Mouse (Mus musculus) heart, embryonic 10.5 days (tissue): ENCODE measurements around the gene Arhgap31. TPM values are rescaled to one million over a fixed set of nuclear protein-coding genes. Genes with fewer than 3 reads are reported as not detected.

ENCODE experiments used
- DNase-seq: peaks from one replicate; pipeline ENCODE4 v3.0.0-alpha.2; 2017; ENCODE audit warnings: low spot score
- H3K27ac ChIP-seq: fragments of 300-500 bp; sonication (generic); 2 replicates; pipeline ENCODE4 v1.5.1; 2016; ENCODE audit warnings: mild to moderate bottlenecking
- H3K27me3 ChIP-seq: fragments of 300-500 bp; sonication (generic); 2 replicates; pipeline ENCODE4 v1.6.1; 2016; ENCODE audit warnings: mild to moderate bottlenecking; ENCODE audit not compliant: poor library complexity, insufficient read depth, severe bottlenecking
- H3K36me3 ChIP-seq: fragments of 300-500 bp; sonication (generic); 2 replicates; pipeline ENCODE4 v1.6.1; 2016; ENCODE audit warnings: mild to moderate bottlenecking, moderate library complexity
- H3K4me1 ChIP-seq: fragments of 300-500 bp; sonication (generic); 2 replicates; pipeline ENCODE4 v1.6.1; 2016; ENCODE audit warnings: mild to moderate bottlenecking
- H3K4me3 ChIP-seq: fragments of 300-500 bp; sonication (generic); 2 replicates; pipeline ENCODE4 v1.5.1; 2016; ENCODE audit warnings: mild to moderate bottlenecking, moderate library complexity
- H3K9me3 ChIP-seq: fragments of 300-500 bp; sonication (generic); 2 replicates; pipeline ENCODE4 v1.6.1; 2016; ENCODE audit warnings: mild to moderate bottlenecking, moderate library complexity
- WGBS: fragments of 180-500 bp; shearing (Covaris S2); methylation state at CpG from one replicate; pipeline ENCODE4 v1.1.7; 2016; 5-methylcytosine and 5-hydroxymethylcytosine counted together
- polyA plus RNA-seq: library from polyadenylated mRNA; unstranded; fragments of >200 nt; fragmentation: Nextera tagmentation; extraction: Ambion mirVana; gene quantifications from 2 replicates; pipeline ENCODE4 v1.2.1, GENCODE M21; 2016

The Arhgap31 gene
- polyA plus RNA-seq, 1 experiment from 2014 or later: 27.7 TPM

- no peaks in the 10 kb centered on the region; the same call in 1 of the 2 replicates for H3K9me3 ChIP-seq
- DNase-seq: peak; percentile 59
- peaks cover 9% of the 10 kb centered on the region for H3K36me3 ChIP-seq
- no peaks in the 10 kb centered on the region for H3K27me3 ChIP-seq
- H3K27ac ChIP-seq: no peak overlapping the region
- H3K4me3 ChIP-seq: no peak overlapping the region
- 57% methylated on average over 9 of the region's 9 CpGs for WGBS
- H3K4me1 ChIP-seq: peaks cover 73% of the 10 kb centered on the region
Measured at GRCm38 (mm10) chr16:38675600-38676335, 37.3 kb downstream of the Arhgap31 start.

- Histone ChIP-seq H3K27me3 (no peaks in the 10 kb centered on the region), H3K27ac (no peak overlapping the region), H3K4me3 (no peak overlapping the region), H3K4me1 (peaks cover 70% of the 10 kb centered on the region), H3K36me3 (peaks cover 9% of the 10 kb centered on the region), H3K9me3 (no peaks in the 10 kb centered on the region; the same call in 1 of the 2 replicates)
- DNase-seq: no peak
- 74% methylated on average over 11 of the region's 11 CpGs for WGBS
Measured at GRCm38 (mm10) chr16:38674891-38675290, 38.2 kb downstream of the Arhgap31 start.

GRCm38 (mm10) chr16:38673511-38673910, 39.6 kb downstream of the Arhgap31 start:
- Histone ChIP-seq H3K9me3 (no peaks in the 10 kb centered on the region; the same call in 1 of the 2 replicates), H3K27ac (peak overlapping the region; percentile 49; the same call in 1 of the 2 replicates), H3K4me3 (no peak overlapping the region), H3K36me3 (peaks cover 9% of the 10 kb centered on the region), H3K4me1 (peaks cover 73% of the 10 kb centered on the region), H3K27me3 (no peaks in the 10 kb centered on the region)
- peak; percentile 77 for DNase-seq
- whole genome bisulfite sequencing: 68% methylated on average over 15 of the region's 15 CpGs

- H3K4me3 ChIP-seq: peak overlapping the region; percentile 12; the same call in 1 of the 2 replicates
- no peaks in the 10 kb centered on the region for H3K27me3 ChIP-seq
- WGBS: 61% methylated on average over 7 of the region's 7 CpGs
- peak overlapping the region; percentile 36; the same call in 1 of the 2 replicates for H3K27ac ChIP-seq
- H3K4me1 ChIP-seq: peaks cover 74% of the 10 kb centered on the region
- DNase-seq: peak; percentile 51
- H3K9me3 ChIP-seq: no peaks in the 10 kb centered on the region; the same call in 1 of the 2 replicates
- peaks cover 9% of the 10 kb centered on the region for H3K36me3 ChIP-seq
Measured at GRCm38 (mm10) chr16:38672947-38673346, 40.1 kb downstream of the Arhgap31 start.

- DNase-seq: peak; percentile 76
- H3K36me3 ChIP-seq: peaks cover 9% of the 10 kb centered on the region
- peaks cover 74% of the 10 kb centered on the region for H3K4me1 ChIP-seq
- H3K27ac ChIP-seq: peak overlapping the region; percentile 42; the same call in 1 of the 2 replicates
- no peaks in the 10 kb centered on the region; the same call in 1 of the 2 replicates for H3K9me3 ChIP-seq
- H3K27me3 ChIP-seq: no peaks in the 10 kb centered on the region
- 17% methylated on average over 5 of the region's 5 CpGs for WGBS
- peak overlapping the region; percentile 12 for H3K4me3 ChIP-seq
Measured at GRCm38 (mm10) chr16:38672370-38672769, 40.7 kb downstream of the Arhgap31 start.

- WGBS: 88% methylated on average over 12 of the region's 12 CpGs
- Histone ChIP-seq H3K4me1 (peaks cover 65% of the 10 kb centered on the region), H3K4me3 (no peak overlapping the region), H3K27ac (no peak overlapping the region), H3K27me3 (no peaks in the 10 kb centered on the region), H3K36me3 (peaks cover 9% of the 10 kb centered on the region), H3K9me3 (no peaks in the 10 kb centered on the region; the same call in 1 of the 2 replicates)
- peak; percentile 66 for DNase-seq
Measured at GRCm38 (mm10) chr16:38670621-38671390, 42.3 kb downstream of the Arhgap31 start.

GRCm38 (mm10) chr16:38668871-38669675, 44.0 kb downstream of the Arhgap31 start:
- peak overlapping the region; percentile 50; the same call in 1 of the 2 replicates for H3K27ac ChIP-seq

GRCm38 (mm10) chr16:38666523-38666922, 46.6 kb downstream of the Arhgap31 start:
- no peak for DNase-seq
- Histone ChIP-seq H3K4me3 (no peak overlapping the region), H3K4me1 (peaks cover 22% of the 10 kb centered on the region), H3K9me3 (no peaks in the 10 kb centered on the region), H3K27me3 (no peaks in the 10 kb centered on the region), H3K36me3 (no peaks in the 10 kb centered on the region), H3K27ac (no peak overlapping the region)
- WGBS: 87% methylated on average over 4 of the region's 4 CpGs

More at GRCm38 (mm10) chr16:38668871-38669675, 44.0 kb downstream of the Arhgap31 start:
- H3K4me1 ChIP-seq: peaks cover 48% of the 10 kb centered on the region
- 87% methylated on average over 8 of the region's 8 CpGs for WGBS
- peaks cover 6% of the 10 kb centered on the region for H3K36me3 ChIP-seq
- no peaks in the 10 kb centered on the region for H3K27me3 ChIP-seq
- DNase-seq: no peak
- no peaks in the 10 kb centered on the region for H3K9me3 ChIP-seq
- H3K4me3 ChIP-seq: no peak overlapping the region

- H3K36me3 ChIP-seq: no peaks in the 10 kb centered on the region
- H3K27ac ChIP-seq: no peak overlapping the region
- no peak for DNase-seq
- H3K9me3 ChIP-seq: no peaks in the 10 kb centered on the region
- peaks cover 18% of the 10 kb centered on the region for H3K4me1 ChIP-seq
- no peak overlapping the region for H3K4me3 ChIP-seq
- no peaks in the 10 kb centered on the region for H3K27me3 ChIP-seq
- 89% methylated on average over 2 of the region's 2 CpGs for WGBS
Measured at GRCm38 (mm10) chr16:38666016-38666415, 47.1 kb downstream of the Arhgap31 start.

GRCm38 (mm10) chr16:38662575-38662974, 50.5 kb downstream of the Arhgap31 start:
- H3K27me3 ChIP-seq: no peaks in the 10 kb centered on the region
- WGBS: 88% methylated on average over 10 of the region's 10 CpGs
- no peak overlapping the region for H3K27ac ChIP-seq
- DNase-seq: no peak
- H3K9me3 ChIP-seq: no peaks in the 10 kb centered on the region
- no peak overlapping the region for H3K4me3 ChIP-seq
- H3K4me1 ChIP-seq: peaks cover 13% of the 10 kb centered on the region
- H3K36me3 ChIP-seq: no peaks in the 10 kb centered on the region

- peaks cover 67% of the 10 kb centered on the region for H3K4me1 ChIP-seq
- peak overlapping the region; percentile 84 for H3K27ac ChIP-seq
- H3K36me3 ChIP-seq: no peaks in the 10 kb centered on the region
- H3K9me3 ChIP-seq: no peaks in the 10 kb centered on the region
- 22% methylated on average over 4 of the region's 4 CpGs for WGBS
- H3K27me3 ChIP-seq: no peaks in the 10 kb centered on the region
- H3K4me3 ChIP-seq: peak overlapping the region; percentile 42; the same call in 1 of the 2 replicates
- DNase-seq: peak; percentile 70
Measured at GRCm38 (mm10) chr16:38654308-38654707, 58.8 kb downstream of the Arhgap31 start.

- 4% methylated on average over 10 of the region's 10 CpGs for WGBS
- Histone ChIP-seq H3K9me3 (no peaks in the 10 kb centered on the region), H3K27ac (peak overlapping the region; percentile 84), H3K27me3 (no peaks in the 10 kb centered on the region), H3K36me3 (no peaks in the 10 kb centered on the region), H3K4me1 (peaks cover 70% of the 10 kb centered on the region), H3K4me3 (peak overlapping the region; percentile 42)
- peak; percentile 85 for DNase-seq
Measured at GRCm38 (mm10) chr16:38653390-38653871, 59.6 kb downstream of the Arhgap31 start.
